Mouse (Mus musculus) heart, postnatal 10 days (tissue): ENCODE results near the gene Mettl18. TPM values are rescaled to one million over a fixed set of nuclear protein-coding genes. Genes with fewer than 3 reads are reported as not detected.
A peak's percentile ranks its signal among the peaks of the same experiment; 100 is the strongest.

Experiments
- DNase-seq, 2 experiments: peaks; one replicate each; pipeline ENCODE4 v3.0.0; 2021
- intact Hi-C: fragments of 180-260 bp; cut with DNase I; formaldehyde crosslinking; loops from one replicate; pipeline ENCODE4 v1.15.1; 2025
- total RNA-seq, 2 experiments: library from RNA; stranded (reverse); gene quantifications; 2 replicates each; pipeline ENCODE4 v1.2.3; 2021

The Mettl18 gene
- total RNA-seq, 2 experiments from 2014 or later = 3.4 to 4.7 TPM

- intact Hi-C loops = no loop called here
- DNase-seq = no peak
Observed at GRCm38 (mm10) chr1:164040385-164041135, 45.9 kb downstream of the Mettl18 start.

DNA sequence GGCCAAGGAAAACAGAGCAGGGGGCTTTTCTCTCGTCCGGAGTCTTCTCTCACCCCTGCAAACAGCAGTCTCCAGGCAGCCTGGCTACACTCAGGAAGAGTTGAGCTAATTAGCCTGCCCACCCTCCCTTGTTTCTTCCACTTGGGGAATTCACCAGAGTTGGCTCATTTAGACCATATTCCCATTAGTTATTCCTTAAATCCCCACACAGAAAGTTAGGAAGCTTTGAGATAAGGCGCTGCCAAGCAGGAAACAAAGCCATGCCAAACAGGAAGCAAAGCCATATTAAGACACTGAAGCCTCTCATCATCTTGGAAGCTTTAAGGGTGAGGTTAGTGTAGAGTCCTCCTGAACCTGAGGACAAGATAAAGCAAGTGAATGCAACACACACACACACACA, 48.9 kb downstream of the Mettl18 start:
- intact Hi-C loops = no loop called here
- DNase-seq = peak; percentile 71 to 76

Other genes with a start within 250 kb of the Mettl18 start
- 10 to 100 TPM; 24.8 to 26.1 TPM for gene Kifap3, start 215.3 kb upstream of the Mettl18 start, total RNA-seq
- gene Scyl3, start 65.8 kb upstream of the Mettl18 start, total RNA-seq = 1 to 10 TPM; 9.0 to 9.1 TPM
- gene BC055324, start 93 bp upstream of the Mettl18 start, total RNA-seq = 1 to 10 TPM; 1.5 to 3.3 TPM
- gene Sele, start 53.3 kb downstream of the Mettl18 start, total RNA-seq = 1 to 10 TPM; 2.3 to 3.6 TPM
- gene Sell, start 67.1 kb downstream of the Mettl18 start, total RNA-seq = 1 to 10 TPM; 1.4 to 1.6 TPM
- 1 to 10 TPM in 1 of 2 experiments, under 1 TPM in 1; 0.98 to 1.2 TPM for gene Selp, start 120.4 kb downstream of the Mettl18 start, total RNA-seq
- 1 to 10 TPM in 1 of 2 experiments, under 1 TPM in 1; 0.60 to 1.1 TPM for gene F5, start 156.9 kb downstream of the Mettl18 start, total RNA-seq